Mouse (Mus musculus): Measurements from ENCODE around the gene Rnf8.

The Rnf8 gene

DNA sequence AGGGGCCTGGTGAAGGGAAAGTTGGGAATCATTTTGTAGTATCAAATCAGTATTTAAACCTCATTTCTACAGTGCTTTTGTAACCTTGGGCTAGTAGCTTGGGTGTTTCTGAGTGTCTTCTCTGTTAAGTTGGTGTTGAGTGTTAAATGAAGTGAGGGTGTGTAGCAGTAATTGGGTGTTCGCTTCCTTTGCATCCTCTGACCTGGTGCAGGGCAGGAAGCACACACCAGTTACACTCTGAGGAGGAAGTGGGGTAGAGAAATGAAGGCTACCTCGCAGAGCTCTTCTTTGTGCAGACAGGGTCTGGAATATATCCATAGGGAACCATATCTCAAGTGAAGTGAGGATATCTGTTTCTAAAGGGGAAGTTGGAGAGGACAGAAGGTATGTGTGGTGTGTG lies 66.3 kb downstream of the Rnf8 start:
- no peak for DNase-seq (ENCODE audit: low spot score)

DNA sequence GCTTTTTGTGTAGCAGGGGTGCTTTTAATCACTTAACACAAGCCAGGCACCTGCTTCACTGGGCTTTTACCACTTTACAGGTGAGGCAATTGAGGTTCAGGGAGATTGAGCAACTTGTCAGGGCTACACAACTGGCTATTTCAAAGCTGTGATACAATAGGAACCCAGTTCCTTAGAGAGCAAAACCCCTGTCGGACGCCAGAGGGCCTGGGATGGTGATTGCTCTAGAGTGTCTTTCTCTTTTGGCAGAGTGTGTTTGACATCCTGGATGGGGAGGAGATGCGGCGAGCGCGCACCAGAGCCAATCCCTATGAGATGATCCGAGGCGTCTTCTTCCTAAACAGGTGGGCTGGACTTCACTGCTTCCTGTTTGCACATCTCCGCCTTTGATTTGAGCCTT lies 67.1 kb downstream of the Rnf8 start:
- no peak for DNase-seq (ENCODE audit: low spot score)

DNA sequence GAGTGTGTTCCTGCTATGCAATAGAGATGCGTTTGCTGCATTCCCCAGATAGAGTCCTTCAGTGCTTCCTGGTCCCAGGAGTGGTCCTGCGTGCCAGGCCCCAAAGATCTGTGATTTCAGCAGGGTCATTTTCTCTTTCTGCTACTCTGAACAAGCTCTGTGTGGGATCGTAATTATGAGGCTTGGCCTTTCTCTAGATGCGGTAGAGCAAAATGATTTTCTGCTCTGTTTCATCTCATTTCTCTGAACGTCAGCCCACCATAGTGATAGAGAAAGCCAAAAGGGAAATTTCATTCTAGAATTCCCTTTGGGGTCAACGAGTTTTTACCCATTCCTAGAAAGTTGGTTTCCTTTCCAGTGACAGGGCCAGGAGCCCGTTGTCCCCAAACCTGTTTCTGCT lies 67.7 kb downstream of the Rnf8 start:
- DNase-seq (ENCODE audit: low spot score), result no peak

DNA sequence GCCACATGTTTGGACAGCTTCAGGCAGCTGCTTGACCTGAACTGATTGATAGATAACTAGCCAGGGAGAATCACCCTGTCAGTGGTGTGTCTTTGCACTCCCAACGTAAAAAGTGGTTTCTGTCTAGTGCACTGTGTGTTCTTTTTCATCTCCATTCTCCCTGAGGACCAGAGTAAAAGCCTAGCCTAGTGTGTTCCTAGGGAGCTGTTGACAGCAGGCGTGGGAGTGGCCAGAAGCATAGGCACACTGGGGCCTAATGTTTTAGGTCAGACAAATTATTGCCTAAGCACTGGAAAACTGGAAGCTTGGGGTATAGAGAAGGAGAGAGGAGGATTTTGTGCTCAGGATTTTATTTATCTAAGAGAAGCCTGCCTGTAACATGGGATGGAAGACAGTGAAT lies 68.5 kb downstream of the Rnf8 start:
- DNase-seq (ENCODE audit: low spot score), result no peak

DNA sequence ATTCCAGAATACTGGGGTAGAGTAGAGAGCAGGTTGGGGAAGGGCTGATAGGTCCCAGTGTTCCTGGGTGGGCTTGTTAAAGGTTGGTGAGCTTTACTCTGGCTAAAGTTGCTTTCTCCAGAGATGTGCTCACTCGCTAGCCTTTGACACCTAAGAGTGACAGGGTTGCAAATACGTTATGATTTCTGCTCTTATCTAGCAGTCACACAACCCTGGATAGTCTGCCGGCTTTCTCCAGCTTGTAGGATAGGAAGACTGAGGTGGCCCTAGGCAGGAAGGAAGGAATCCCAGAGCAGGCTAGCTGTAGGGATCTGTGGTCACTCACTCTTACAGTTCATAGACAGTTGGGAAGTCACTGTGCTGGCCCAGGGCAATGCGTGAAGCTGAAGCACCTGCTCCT lies 69.7 kb downstream of the Rnf8 start:
- DNase-seq (ENCODE audit: low spot score), result no peak

DNA sequence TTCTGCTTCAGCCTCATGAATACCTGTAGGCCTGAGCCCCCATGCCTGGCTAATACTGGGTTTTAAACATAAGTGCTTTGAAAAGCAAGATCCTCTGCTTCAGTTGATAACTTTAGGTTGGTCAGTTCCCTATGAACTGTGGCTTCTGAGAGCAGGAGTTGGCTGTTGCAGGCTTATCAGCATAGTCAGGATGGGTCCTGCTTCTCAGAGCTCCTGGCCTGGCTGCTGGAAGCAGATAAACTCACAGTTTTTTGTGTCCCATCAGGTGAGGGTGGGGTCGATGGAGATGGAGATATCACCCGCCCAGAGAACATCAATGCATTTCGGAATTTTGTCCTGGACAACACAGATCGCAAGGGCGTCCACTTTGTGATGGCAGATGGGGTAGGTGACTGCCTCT lies 72.2 kb downstream of the Rnf8 start:
- DNase-seq (ENCODE audit: low spot score), result no peak

DNA sequence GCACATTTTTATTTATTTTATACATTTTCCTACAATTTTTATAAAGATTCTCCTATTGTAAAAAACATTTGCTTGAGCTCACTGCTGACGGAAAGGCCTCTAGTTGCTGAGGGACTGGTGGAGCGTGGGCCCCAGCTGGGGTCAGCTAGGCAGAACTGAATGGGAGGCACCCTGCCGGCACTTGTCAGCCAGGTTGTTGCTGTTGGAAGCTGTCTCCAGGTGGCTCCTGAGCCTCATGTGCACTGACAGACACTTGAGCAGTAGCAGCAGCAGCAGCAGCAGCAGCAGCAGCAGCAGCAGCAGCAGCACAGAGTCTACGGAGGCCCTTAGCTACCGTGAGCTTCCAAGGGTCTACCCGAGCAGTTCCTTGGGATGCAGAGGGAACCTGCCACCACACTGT lies 72.8 kb downstream of the Rnf8 start:
- no peak for DNase-seq (ENCODE audit: low spot score)

DNA sequence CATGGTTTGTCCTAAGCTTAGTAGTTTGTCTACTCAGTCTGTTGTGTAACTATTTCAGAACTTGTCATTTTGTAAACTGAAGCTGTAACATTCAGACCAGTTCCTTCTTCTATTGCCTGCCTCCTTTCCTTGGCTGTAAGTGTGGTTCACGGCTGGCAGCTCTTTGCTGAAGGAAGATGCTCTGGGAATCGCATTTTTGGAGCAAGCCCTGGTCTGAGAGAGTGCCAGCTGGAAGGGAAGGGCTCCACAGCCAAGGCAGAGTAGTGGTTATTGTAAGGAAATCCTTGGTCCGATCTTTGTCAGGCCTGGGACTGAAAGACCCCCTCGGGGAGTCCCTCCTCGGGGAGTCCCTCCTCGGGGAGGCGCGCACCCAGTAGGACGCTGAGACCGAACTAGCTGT lies 74.0 kb downstream of the Rnf8 start:
- no peak for DNase-seq (ENCODE audit: low spot score)

DNA sequence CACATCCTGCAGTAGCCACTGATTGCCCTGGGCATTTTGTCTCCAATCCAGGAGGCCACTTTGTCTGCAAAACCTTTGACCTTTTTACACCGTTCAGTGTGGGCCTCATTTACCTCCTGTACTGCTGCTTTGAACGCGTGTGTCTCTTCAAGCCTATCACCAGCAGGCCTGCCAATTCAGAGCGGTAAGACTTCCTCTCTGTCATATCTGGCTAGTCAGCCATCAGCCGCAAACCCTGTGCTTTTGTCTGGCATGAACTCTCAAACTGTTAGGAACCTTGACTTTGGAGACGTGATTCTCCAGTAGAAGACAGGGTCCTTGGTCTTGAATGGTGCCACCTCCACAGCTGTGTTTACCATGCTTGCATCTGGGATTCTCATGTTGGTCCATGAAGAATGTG lies 75.7 kb downstream of the Rnf8 start:
- DNase-seq (ENCODE audit: low spot score), result no peak

DNA sequence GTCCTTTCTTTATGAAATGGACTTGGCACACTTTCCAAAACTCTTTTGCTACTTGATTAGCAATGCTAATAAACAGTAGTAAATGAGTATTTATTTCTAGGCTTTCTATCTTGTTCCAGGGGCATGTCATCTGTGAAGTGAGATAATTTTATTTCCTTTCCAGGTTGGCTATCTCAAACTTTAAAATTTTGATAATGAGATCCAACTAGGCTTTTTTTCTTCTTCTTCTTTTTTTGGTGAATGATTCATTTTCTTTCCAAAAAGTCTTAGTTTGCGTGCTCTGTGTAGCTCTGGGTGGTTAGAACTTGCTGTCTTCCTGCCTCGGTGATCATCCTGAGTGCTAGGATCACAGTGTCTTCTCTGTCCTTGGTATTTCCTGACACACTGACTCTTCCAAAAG lies 78.2 kb downstream of the Rnf8 start:
- no peak for DNase-seq (ENCODE audit: low spot score)

DNA sequence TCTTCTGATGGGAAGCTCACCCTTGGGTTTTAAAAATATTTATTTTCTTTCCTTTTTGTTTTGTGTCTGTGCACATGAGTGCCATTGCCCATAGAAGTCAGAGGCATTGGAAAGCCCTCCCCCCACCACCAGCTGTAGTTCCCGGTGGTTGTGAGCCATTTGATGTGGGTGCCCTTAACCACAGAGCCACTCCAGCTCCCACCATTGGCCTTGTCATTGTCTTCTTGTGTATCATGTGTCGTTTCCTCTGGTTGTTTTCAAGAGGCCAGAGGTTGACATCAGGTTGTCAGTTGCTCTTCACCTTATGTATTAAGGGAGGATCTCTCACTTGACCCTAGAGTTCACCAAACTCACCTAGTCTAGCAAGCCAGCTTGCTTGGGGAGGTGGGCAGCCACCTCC lies 79.0 kb downstream of the Rnf8 start:
- DNase-seq (ENCODE audit: low spot score), result no peak

DNA sequence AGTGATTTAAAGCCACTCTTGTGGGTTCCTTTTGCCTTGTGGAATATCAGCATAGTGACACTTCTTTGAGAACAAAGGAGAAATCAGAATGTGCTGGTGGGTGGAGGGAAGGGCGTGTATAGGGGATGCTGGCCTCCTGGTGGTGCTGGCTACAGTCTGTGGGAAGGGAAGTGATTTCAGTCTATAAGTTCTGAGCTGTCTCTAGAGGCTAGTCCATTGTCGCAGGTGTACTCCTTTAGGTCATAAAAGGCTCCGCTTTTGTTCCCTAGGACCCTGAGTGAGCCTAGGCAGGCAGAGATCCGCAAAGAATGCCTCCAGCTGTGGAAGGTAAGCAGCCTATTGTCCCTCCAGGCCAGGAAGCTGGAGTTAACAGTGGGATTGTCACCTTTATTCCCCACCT lies 79.9 kb downstream of the Rnf8 start:
- DNase-seq (ENCODE audit: low spot score), result no peak
